Mouse (Mus musculus): Measurements from ENCODE around the gene Kcnrg. TPM values are rescaled to one million over a fixed set of nuclear protein-coding genes. Genes with fewer than 3 reads are reported as not detected.

Kcnrg gene
- polyA plus RNA-seq, 1 experiment, result 0.15 TPM

- no peak for DNase-seq (ENCODE audit: low read depth)
Measured at GRCm38 (mm10) chr14:61645547-61645946, 38.3 kb downstream of the Kcnrg start.

- no peak for DNase-seq (ENCODE audit: low read depth)
Measured at GRCm38 (mm10) chr14:61647182-61647880, 40.1 kb downstream of the Kcnrg start.

- DNase-seq (ENCODE audit: low read depth), result no peak
Measured at GRCm38 (mm10) chr14:61647881-61648684, 40.8 kb downstream of the Kcnrg start.

GRCm38 (mm10) chr14:61648685-61649504, 41.6 kb downstream of the Kcnrg start:
- no peak for DNase-seq (ENCODE audit: low read depth)

GRCm38 (mm10) chr14:61650291-61650960, 43.2 kb downstream of the Kcnrg start:
- DNase-seq (ENCODE audit: low read depth), result no peak

DNA sequence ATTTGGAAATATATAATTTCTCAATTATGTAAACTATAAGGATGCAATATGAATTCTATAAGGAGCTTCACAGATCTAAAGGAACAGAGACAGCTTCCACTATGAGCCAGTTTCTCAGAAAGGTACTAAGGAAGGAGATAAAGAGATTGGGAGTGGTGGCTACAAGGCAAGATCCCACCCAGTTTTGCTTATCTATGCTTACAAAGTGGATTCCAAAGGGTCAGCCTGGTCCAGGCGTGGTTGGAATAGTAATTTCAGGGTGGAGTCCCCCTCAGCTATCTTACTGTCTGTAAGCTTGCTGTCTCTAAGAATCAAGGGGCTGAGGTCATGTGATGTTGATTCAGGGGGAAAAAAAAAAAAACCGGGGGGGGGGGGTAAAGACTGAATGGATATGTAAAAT, 49.2 kb downstream of the Kcnrg start:
- no peak for DNase-seq (ENCODE audit: low read depth)

DNA sequence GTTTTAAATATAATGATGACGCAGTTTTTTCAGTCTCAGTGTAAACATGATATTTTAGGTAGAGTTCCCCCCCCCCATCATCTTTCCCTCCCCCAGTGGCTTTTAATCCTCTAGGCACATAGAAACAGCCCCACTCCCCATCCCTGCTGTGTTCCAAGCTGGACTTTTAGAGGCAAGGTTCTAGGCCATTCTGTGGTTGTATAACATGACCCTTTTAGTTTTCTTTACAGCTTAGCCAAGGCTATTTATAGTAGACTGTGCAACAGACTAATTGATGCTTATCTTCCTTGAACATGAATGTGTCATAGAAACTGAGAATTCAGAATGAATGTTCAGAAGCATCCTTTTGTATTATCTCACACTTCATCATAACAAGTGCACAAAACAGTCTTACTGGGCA, 54.2 kb downstream of the Kcnrg start:
- no peak for DNase-seq (ENCODE audit: low read depth)

GRCm38 (mm10) chr14:61662307-61662706, 55.0 kb downstream of the Kcnrg start:
- no peak for DNase-seq (ENCODE audit: low read depth)

Other genes starting within 250 kb of the Kcnrg start
- 2.1 and 2.4 TPM in 2 replicates for gene Ebpl, start 247.0 kb upstream of the Kcnrg start, polyA plus RNA-seq (2012; rRNA removed)
- gene Kpna3, start 167.6 kb upstream of the Kcnrg start, polyA plus RNA-seq (2012; rRNA removed), result 9.6 and 11.2 TPM in 2 replicates
- gene Spryd7, start 50.6 kb upstream of the Kcnrg start, polyA plus RNA-seq (2012; rRNA removed), result 6.5 and 6.8 TPM in 2 replicates
- 3.0 and 3.1 TPM in 2 replicates for gene Trim13, start 9.2 kb upstream of the Kcnrg start, polyA plus RNA-seq (2012; rRNA removed)